Mouse (Mus musculus): ENCODE measurements around the gene Olfr487.
"Not testable (repeated sequence)": the region's sequence is repeated elsewhere in the genome, so short reads cannot be mapped to it uniquely, and the experiment has no call there.

The Olfr487 gene

GRCm38 (mm10) chr7:108214536-108214935, at the start of gene Olfr487:
Gene Olfr487 (minus strand): TSS chr7:108214636.
- DNase-seq (ENCODE audit: low spot score): not testable (repeated sequence)

GRCm38 (mm10) chr7:108258247-108258646, 43.8 kb upstream of the Olfr487 start, which contains the start of gene Olfr488:
Gene Olfr488 (minus strand): TSS chr7:108258347.
- DNase-seq (ENCODE audit: low spot score): no peak

- no peak for DNase-seq (ENCODE audit: low spot score)
Observed at GRCm38 (mm10) chr7:108233551-108233950, 19.1 kb upstream of the Olfr487 start.

GRCm38 (mm10) chr7:108196938-108197337, 17.5 kb downstream of the Olfr487 start:
- DNase-seq (ENCODE audit: low spot score): no peak

GRCm38 (mm10) chr7:108196337-108196736, 18.1 kb downstream of the Olfr487 start:
- DNase-seq (ENCODE audit: low spot score): not testable (repeated sequence)

- DNase-seq (ENCODE audit: low spot score): not testable (repeated sequence)
Observed at GRCm38 (mm10) chr7:108192714-108193113, 21.7 kb downstream of the Olfr487 start.

- not testable (repeated sequence) for DNase-seq (ENCODE audit: low spot score)
Observed at GRCm38 (mm10) chr7:108191196-108191595, 23.2 kb downstream of the Olfr487 start.

- not testable (repeated sequence) for DNase-seq (ENCODE audit: low spot score)
Observed at GRCm38 (mm10) chr7:108185237-108185636, 29.2 kb downstream of the Olfr487 start.

GRCm38 (mm10) chr7:108184401-108184800, 30.0 kb downstream of the Olfr487 start:
- not testable (repeated sequence) for DNase-seq (ENCODE audit: low spot score)

- not testable (repeated sequence) for DNase-seq (ENCODE audit: low spot score)
Observed at GRCm38 (mm10) chr7:108172642-108173041, 41.8 kb downstream of the Olfr487 start, which contains the start of gene Olfr486. Gene Olfr486 (minus strand): TSS chr7:108172742.

GRCm38 (mm10) chr7:108159771-108160170, 54.7 kb downstream of the Olfr487 start, which contains the start of gene Olfr485:
Gene Olfr485 (minus strand): TSS chr7:108159871.
- DNase-seq (ENCODE audit: low spot score): no peak

Data from MN1 (cell line).